ENCODE assay signal across 10 mouse cellular contexts in genomic region chr5:105787577-105787976, GRCm38 (mm10).
A peak's percentile ranks its signal among the peaks of the same experiment; 100 is the strongest.
DNase-seq lines count a peak whose midpoint lies in the region; ATAC-seq and TF ChIP-seq lines count a peak whose summit lies in the region.
"Had no signal": no experiment of that assay in that cellular context is flagged by ENCODE, and none has a peak within 500 bp of the region (broad histone marks: within the 10 kb centered on the region; RNA-seq: fewer than 3 reads in every experiment).

No protein-coding gene starts in this region.

- no peaks in the 10 kb centered on the region for H3K79me2 ChIP-seq in heart, adult 2 months (replicated peaks; ENCODE audit: control insufficient read depth, insufficient read depth, low read length)

- no peaks in the 10 kb centered on the region for H3K9me3 ChIP-seq in heart, embryonic 12.5 days (replicated peaks)
- no peaks in the 10 kb centered on the region for H3K9me3 ChIP-seq in embryonic facial prominence, embryonic 14.5 days (ENCODE audit: control insufficient read depth, low read length)
- no peaks in the 10 kb centered on the region for H3K9me3 ChIP-seq in lung, postnatal 0 days (ENCODE audit: low read length)

- TF ChIP-seq POLR2A in heart, adult 2 months (IDR thresholded peaks at IDR 0.05; ENCODE audit: insufficient read depth, low read depth, low read length): no peak

- ATAC-seq in heart, embryonic 12.5 days (ENCODE audit: insufficient number of reproducible peaks, low FRiP score): no peak
- ATAC-seq in embryonic facial prominence, embryonic 14.5 days (ENCODE audit: low read depth): no peak
- ATAC-seq in lung, postnatal 0 days: no peak

- DNase-seq in heart, adult 2 months: peak in 1 of 2 experiments; percentile 42
- DNase-seq in MN1 (ENCODE audit: low spot score): peak; percentile 82
- peak; percentile 63 for DNase-seq in embryonic facial prominence, embryonic 14.5 days (ENCODE audit: low spot score)
- peak; percentile 50 for DNase-seq in lung, postnatal 0 days (ENCODE audit: low spot score)
- DNase-seq in thymus, postnatal 25 days: no peak
- DNase-seq in ovary, adult 18-20 months (ENCODE audit: low spot score): no peak
- DNase-seq: cerebellum, postnatal 36 days; heart, postnatal 36 days; right cerebral cortex, postnatal 4 days had no signal

- H3K27me3 ChIP-seq in heart, adult 2 months (ENCODE audit: control insufficient read depth, insufficient read depth, low read length): no peaks in the 10 kb centered on the region
- peaks cover 40% of the 10 kb centered on the region for H3K27me3 ChIP-seq in heart, embryonic 12.5 days (replicated peaks)
- H3K27me3 ChIP-seq in embryonic facial prominence, embryonic 14.5 days (replicated peaks; ENCODE audit: control insufficient read depth, insufficient read depth, low read length): no peaks in the 10 kb centered on the region
- H3K27me3 ChIP-seq in lung, postnatal 0 days (replicated peaks; ENCODE audit: insufficient read depth, low read length): no peaks in the 10 kb centered on the region

- peak overlapping the region; percentile 51 for H3K27ac ChIP-seq in heart, adult 2 months
- no peak overlapping the region for H3K27ac ChIP-seq in heart, embryonic 12.5 days (ENCODE audit: poor library complexity, severe bottlenecking)
- H3K27ac ChIP-seq in embryonic facial prominence, embryonic 14.5 days (replicated peaks; ENCODE audit: low read depth, low read length): peak overlapping the region; percentile 3; the same call in 1 of the 2 replicates
- peak overlapping the region; percentile 55 for H3K27ac ChIP-seq in lung, postnatal 0 days (ENCODE audit: low read length)

- 53% methylated on average over 10 of the region's 10 CpGs for WGBS in heart, adult 2 months
- WGBS in heart, embryonic 12.5 days: 71% methylated on average over 10 of the region's 10 CpGs
- WGBS in embryonic facial prominence, embryonic 14.5 days: 40% methylated on average over 10 of the region's 10 CpGs
- 41% methylated on average over 10 of the region's 10 CpGs for WGBS in lung, postnatal 0 days

- H3K4me2 ChIP-seq in heart, embryonic 12.5 days: no peak overlapping the region
- no peak overlapping the region for H3K4me2 ChIP-seq in embryonic facial prominence, embryonic 14.5 days (ENCODE audit: low read depth, low read length)
- no peak overlapping the region for H3K4me2 ChIP-seq in lung, postnatal 0 days (replicated peaks; ENCODE audit: low read depth, low read length)

- H3K4me3 ChIP-seq in heart, adult 2 months: no peak overlapping the region
- no peak overlapping the region for H3K4me3 ChIP-seq in heart, embryonic 12.5 days
- no peak overlapping the region for H3K4me3 ChIP-seq in embryonic facial prominence, embryonic 14.5 days (ENCODE audit: low read depth, low read length)
- H3K4me3 ChIP-seq in lung, postnatal 0 days (ENCODE audit: low read depth, low read length): no peak overlapping the region

- TF ChIP-seq EP300 in heart, adult 2 months (IDR thresholded peaks at IDR 0.05; ENCODE audit: insufficient read depth, low read depth, low read length): no peak
- TF ChIP-seq EP300 in lung, postnatal 0 days (IDR thresholded peaks at IDR 0.05): 0 out of 2 replicates have a peak, but pooled peaks have one; percentile 14

- intact Hi-C loops in heart, adult 2 months (cut with DNase I): no loop called here

- H3K4me1 ChIP-seq in heart, adult 2 months (ENCODE audit: control insufficient read depth, insufficient read depth, low read length): peaks cover 16% of the 10 kb centered on the region
- peaks cover 26% of the 10 kb centered on the region for H3K4me1 ChIP-seq in heart, embryonic 12.5 days (replicated peaks)
- peaks cover 39% of the 10 kb centered on the region for H3K4me1 ChIP-seq in embryonic facial prominence, embryonic 14.5 days (ENCODE audit: control insufficient read depth, insufficient read depth, low read length)
- H3K4me1 ChIP-seq in lung, postnatal 0 days (ENCODE audit: insufficient read depth, low read depth, low read length): peaks cover 27% of the 10 kb centered on the region; the same call in 1 of the 2 replicates

- no peak overlapping the region for H3K9ac ChIP-seq in heart, adult 2 months (ENCODE audit: low read depth, low read length)
- no peak overlapping the region for H3K9ac ChIP-seq in heart, embryonic 12.5 days
- no peak overlapping the region for H3K9ac ChIP-seq in embryonic facial prominence, embryonic 14.5 days (ENCODE audit: low read depth, low read length)
- H3K9ac ChIP-seq in lung, postnatal 0 days (replicated peaks; ENCODE audit: low read depth): no peak overlapping the region

- TF ChIP-seq CTCF in heart, adult 2 months (IDR thresholded peaks at IDR 0.05): no peak
- no peak for TF ChIP-seq CTCF in lung, postnatal 0 days (IDR thresholded peaks at IDR 0.05)

- H3K36me3 ChIP-seq in heart, adult 2 months (ENCODE audit: control insufficient read depth, insufficient read depth, low read length): no peaks in the 10 kb centered on the region
- H3K36me3 ChIP-seq in heart, embryonic 12.5 days: no peaks in the 10 kb centered on the region
- H3K36me3 ChIP-seq in embryonic facial prominence, embryonic 14.5 days (ENCODE audit: control insufficient read depth, insufficient read depth, low read length): no peaks in the 10 kb centered on the region
- H3K36me3 ChIP-seq in lung, postnatal 0 days (ENCODE audit: insufficient read depth, low read length): no peaks in the 10 kb centered on the region

Comparison
In these comparisons a context has a peak if more than half of its experiments do, and no peak if none do; other contexts are left out.
1. DNase-seq: peak in MN1 (single experiment), embryonic facial prominence, embryonic 14.5 days (single experiment) and lung, postnatal 0 days (single experiment); none in thymus, postnatal 25 days (single experiment) and ovary, adult 18-20 months (single experiment).